Mouse (Mus musculus) embryonic stem cell, embryonic (primary cell): ENCODE data around the gene Hck.

Source experiments
- CTCF ChIA-PET, 4 experiments: fragments of 300-600 bp in 2 of 4; fragments of 350-600 bp in 2 of 4; sonication (Branson Sonifier 250); formaldehyde crosslinking; loops; one replicate each; lab custom pipeline; 2022; ENCODE audit warnings: inconsistent platforms in 2 of 4; lab: Charles Lee
- POLR2A ChIA-PET, 4 experiments: fragments of 300-600 bp in 2 of 4; fragments of 350-600 bp in 2 of 4; sonication (Branson Sonifier 250); formaldehyde crosslinking; loops; one replicate each; lab custom pipeline; 2022; ENCODE audit warnings: antibody characterized with exemption in 4 of 4, inconsistent platforms in 1 of 4; lab: Charles Lee

The Hck gene

DNA sequence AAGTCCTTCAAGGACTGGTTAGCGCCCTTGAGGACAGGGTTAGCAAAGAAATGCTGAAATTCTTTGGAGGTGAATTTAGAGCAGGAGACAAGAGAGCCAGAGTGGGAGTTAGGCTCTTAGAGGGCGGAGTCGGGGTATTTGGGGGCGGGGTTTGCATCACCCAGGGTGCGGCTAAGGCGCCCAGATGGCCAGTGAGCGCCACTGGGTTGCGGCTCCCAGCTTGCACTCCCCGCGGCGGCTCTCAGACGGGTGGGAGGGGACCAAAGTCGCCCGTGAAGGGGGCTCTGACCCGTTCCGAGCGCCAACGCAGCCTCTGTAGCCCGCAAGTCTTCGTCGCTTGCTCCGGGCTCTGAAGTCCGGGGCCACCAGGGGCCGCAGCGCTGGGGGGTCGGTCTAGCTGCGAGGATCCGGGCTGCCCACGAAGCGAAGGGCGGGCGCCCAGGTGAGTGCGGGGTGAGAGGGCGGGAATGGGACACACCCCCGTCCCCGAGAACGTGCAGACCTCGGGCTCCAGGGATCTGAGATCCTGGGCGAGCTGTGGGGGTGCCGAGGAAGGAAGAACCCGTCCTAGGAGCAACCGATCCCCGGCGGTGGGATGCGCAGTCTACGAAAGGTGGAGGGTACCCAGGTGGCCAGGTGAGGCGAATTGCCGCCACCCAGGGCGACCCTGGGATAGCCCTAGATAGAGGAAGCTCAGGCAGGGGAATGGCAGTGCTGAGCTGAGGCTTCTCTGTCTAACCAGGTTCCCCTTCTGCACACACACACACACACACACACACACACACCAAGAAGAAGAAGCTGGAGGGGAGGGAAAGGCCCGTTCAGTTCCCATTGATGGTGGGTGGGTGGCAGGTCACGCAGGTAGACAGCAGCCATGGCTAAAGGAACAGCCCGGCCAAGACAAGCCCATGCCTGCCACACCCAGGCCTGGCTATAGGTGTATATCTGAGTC, at the start of gene Hck:
Gene Hck, plus strand, starts transcription at position 156 of the 952 bp plus-strand sequence.
- POLR2A ChIA-PET: interaction anchor here in 3 of 4 experiments (0.5 to 2.7 kb wide), 19 partner anchors 10 to 527 kb away, joined by 3 to 12 read pairs (median 4); partner anchors contain the start of gene Tm9sf4 (in 1 of the 3)
- CTCF ChIA-PET: interaction anchor here in 2 of 4 experiments (0.6 to 2.5 kb wide), 10 partner anchors 15 to 537 kb away, joined by 3 to 9 read pairs (median 3); no protein-coding TSS in a partner anchor

DNA sequence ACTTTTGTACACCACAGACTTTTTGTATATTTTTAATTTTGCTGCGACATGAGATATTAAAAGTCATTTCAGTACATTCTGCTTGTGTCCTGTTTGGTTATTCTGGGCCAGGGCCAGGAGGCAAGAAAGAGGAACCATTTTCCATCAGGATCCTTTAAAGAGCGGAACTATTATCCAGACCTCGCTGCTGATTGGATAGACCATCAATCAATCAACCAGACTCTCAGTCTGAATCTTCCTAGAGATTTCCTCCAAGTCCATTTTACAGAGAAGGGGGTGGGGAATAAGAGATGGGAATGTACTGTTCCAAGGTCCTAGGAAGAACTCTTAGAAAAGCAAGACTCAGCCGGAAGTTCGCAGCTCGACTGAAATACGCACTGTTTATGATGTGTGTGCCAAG, 48.1 kb upstream of the Hck start:
- CTCF ChIA-PET: interaction anchor here in 2 of 4 experiments (1.1 to 1.7 kb wide), 3 partner anchors 11 to 21 kb away, joined by 3 to 5 read pairs (median 4); no protein-coding TSS in a partner anchor

DNA sequence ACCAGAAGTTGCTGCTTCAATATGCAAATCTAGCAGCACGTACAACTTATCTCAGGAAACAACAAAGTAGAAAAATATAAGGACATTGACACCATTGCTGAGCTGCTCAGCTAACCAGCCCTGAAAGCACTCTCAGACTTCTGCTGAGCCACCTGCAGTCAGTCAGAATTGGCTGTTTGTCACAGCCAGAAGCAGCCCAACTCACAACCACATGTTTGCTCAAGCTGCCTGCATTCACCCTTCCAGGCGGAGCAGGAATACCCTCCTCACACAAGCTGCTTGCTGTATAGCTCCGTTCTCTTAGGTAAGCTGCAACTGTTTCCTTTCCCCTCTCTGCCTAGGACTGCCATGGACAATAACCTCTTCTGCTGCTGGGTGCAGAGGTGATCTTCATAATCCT, 44.9 kb upstream of the Hck start:
- CTCF ChIA-PET: interaction anchor here in 2 of 4 experiments (0.6 to 1.6 kb wide), 3 partner anchors 11 to 615 kb away, joined by 3 to 5 read pairs (median 4); no protein-coding TSS in a partner anchor

More for the DNA sequence above, 48.1 kb upstream of the Hck start:
- POLR2A ChIA-PET: interaction anchor here in 2 of 4 experiments (0.7 to 1.4 kb wide), 5 partner anchors 9 to 110 kb away, joined by 3 to 4 read pairs (median 3); no protein-coding TSS in a partner anchor

DNA sequence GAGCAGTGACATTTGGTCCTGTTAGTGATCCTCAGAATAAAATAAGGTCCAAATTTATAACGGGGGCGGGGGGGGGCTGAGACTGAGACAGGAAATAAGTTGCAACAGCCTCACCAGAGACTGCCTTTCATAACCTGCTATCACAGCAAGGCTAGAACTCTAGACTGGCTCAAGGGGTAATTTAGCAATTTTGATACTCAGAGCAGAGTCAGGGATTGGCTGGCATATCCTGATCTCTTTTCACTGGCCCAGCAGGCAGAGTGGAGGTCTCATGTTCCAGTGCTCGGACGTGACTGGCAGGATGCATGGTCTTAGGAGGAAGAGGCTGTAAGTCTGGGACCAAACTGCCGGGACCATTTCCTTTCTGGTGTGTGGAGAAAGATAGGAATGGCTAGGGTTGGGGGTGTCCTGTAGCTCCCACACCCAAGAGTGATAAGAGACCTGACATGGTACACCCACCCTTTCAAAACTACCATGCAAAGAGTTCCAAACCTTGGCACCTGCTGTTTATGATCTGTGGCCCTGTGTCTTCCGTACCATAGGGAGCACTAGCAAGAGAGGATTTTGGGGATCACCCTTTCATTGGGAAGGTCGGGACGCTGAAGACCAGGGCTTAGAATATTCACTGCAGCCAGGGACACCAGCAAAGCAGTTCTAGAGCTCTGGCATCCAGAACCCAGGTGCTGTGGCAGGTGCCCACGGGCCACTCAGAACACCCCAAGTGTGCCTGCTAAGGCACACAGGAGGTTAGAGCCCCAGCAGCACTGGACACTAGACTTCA, 43.9 kb upstream of the Hck start:
- POLR2A ChIA-PET: interaction anchor here in 1 of 4 experiments (0.6 kb wide), 2 partner anchors 492 to 1523 kb away, joined by 4 read pairs; no protein-coding TSS in a partner anchor
- CTCF ChIA-PET: interaction anchor here in 2 of 4 experiments (0.6 to 1.6 kb wide), 2 partner anchors 78 to 616 kb away, joined by 3 to 5 read pairs; no protein-coding TSS in a partner anchor

More for the DNA sequence above, 44.9 kb upstream of the Hck start:
- POLR2A ChIA-PET: interaction anchor here in 2 of 4 experiments (0.5 to 0.8 kb wide), 3 partner anchors 30 to 1522 kb away, joined by 3 to 4 read pairs (median 3); no protein-coding TSS in a partner anchor

DNA sequence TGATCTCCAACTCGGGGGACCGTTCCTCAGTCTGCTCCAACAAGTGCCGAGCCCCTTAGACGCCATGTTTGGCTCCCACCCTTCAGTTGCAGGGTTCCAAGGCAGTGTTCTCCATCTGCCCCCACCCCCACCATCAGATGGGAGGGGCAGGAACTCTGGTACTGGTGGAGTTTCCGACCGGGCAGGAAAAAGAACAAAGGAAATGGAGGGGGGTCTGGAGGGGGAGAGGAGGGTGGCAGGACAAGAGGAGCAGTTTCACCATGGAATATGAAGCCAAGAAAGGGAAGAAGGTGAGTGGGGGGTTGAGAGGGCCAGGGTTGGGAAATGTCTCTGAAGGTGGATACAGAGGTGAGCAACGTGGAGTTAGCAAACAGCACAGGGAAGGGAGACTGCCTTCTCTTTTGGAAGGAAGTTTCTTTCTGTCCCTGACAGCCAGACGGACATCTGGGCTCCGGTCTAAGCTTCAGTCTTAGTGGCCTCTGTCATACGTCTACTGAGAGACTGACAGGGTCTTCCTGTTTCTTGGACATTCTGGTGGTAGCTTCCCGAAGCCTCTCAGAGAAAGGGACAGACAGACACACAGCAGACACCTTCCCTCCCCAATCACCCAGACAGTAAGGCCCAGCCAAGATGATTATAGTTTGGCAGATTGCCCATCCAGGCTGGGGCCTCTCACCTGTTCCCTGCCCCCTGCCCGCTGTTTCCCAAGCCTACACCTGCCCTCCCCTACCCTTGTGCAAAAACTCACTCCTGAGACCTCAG, 42.3 kb upstream of the Hck start, which contains the start of gene Ccm2l:
Gene Ccm2l, plus strand, starts transcription at position 209 of the 762 bp plus-strand sequence.
- CTCF ChIA-PET: interaction anchor here in 1 of 4 experiments (0.9 to 1.8 kb wide), 3 partner anchors 9 to 12 kb away, joined by 3 to 5 read pairs (median 3); no protein-coding TSS in a partner anchor
- POLR2A ChIA-PET: no interaction called here

DNA sequence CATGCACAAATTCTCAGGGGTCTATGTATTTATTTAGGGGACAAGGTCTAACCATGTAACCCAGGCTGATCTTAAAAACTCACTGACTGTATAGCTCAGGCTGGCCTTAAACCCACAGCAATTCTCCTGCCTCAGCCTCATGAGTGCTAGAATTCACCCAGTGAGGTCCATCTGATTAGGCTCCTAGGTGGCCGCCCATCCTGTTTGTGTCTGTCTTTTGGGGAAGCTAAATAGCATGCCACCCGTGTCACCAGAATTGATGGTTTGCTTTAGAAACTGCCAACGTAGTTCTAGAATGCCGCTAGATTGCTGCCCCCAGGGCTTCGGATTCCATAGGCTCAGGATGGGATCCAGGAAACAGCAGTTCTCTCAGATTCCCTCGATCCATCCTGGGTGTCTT, 41.3 kb upstream of the Hck start:
- CTCF ChIA-PET: interaction anchor here in 3 of 4 experiments (0.6 to 1.8 kb wide), 10 partner anchors 9 to 398 kb away, joined by 3 to 10 read pairs (median 4); partner anchors contain the start of gene H13 (in 1 of the 3)
- POLR2A ChIA-PET: interaction anchor here in 2 of 4 experiments (0.7 to 2.7 kb wide), 4 partner anchors 9 to 101 kb away, joined by 3 to 12 read pairs (median 4); no protein-coding TSS in a partner anchor

DNA sequence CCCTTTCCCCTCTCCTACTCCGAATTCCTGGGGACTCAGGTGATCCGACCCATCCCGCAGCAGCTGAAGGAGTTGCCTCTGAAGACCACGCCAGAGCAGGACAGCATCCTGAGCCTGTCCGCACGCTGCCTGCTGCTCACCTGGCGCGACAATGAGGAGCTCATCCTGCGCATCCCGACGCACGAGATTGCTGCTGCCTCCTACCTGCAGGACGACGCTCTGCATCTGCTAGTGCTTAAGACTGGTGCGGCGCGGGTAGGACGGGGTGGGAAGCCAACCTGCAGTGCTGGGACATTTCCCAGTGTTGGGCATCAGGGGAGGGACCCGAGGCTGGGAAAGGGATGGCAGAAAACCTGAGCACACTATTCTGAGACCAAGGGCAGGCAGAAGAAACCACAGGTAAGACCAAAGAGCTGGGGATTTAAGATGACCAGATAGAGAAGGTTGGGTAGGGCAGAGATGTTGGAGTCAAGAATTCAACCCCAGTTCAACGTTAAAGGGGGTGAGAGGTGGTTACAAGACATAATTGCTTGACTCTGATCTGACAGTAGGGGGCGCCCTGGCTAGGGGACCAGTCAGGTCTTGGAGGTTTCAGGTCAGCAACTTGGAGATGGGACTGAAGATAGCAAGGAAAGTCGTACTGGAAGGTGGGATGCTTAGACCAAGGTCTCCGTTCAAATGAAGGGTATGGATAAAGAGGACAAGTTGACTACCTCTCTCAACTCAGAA, 37.3 kb upstream of the Hck start:
- CTCF ChIA-PET: interaction anchor here (0.6 to 3.0 kb wide), 34 partner anchors 9 to 387 kb away, joined by 3 to 26 read pairs (median 4); no protein-coding TSS in a partner anchor
- POLR2A ChIA-PET: interaction anchor here in 2 of 4 experiments (0.7 to 2.8 kb wide), 12 partner anchors 10 to 384 kb away, joined by 3 to 11 read pairs (median 3); partner anchors contain the start of genes Mcts2 (in 1 of the 2) and Xkr7 (in 1 of the 2)

DNA sequence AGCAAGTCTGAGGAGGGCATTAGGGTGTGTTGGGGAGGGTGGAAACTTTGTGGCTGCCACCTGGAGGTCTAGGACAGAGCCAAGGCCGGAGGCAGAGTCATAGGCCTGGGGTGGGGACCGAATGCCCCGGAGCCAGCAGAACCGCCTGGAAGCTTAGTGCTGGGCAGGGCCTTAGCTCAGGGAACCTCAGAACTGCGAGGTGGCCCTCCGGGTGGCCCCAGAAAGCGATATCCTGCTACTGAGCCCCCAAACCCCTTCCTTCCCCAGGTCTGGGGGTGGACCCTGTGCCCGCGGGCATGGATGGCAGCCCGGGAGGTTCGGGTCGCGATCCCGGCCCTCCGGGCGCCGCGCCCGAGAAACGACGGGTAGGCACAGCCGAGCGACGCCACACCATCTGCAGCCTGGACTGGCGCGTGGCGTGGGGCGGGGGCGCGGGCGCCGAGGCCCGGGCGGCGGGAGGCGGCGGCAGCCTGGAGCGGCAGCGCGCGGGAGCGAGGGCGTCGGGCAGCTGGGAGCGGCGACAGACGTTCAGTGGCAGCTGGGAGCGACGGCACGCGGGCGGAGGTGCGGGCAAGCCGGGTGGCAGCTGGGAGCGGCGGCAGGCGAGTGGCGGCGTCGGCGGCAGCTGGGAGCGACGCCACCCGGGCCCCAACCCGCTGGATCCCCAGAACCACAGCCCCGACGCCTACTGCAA, 36.6 kb upstream of the Hck start:
- POLR2A ChIA-PET: interaction anchor here in 2 of 4 experiments (0.7 to 2.8 kb wide), 8 partner anchors 9 to 385 kb away, joined by 3 to 11 read pairs (median 4); partner anchors contain the start of genes Mcts2 (in 1 of the 2) and Xkr7 (in 1 of the 2)
- CTCF ChIA-PET: interaction anchor here (0.6 to 3.0 kb wide), 23 partner anchors 9 to 138 kb away, joined by 3 to 26 read pairs (median 5); no protein-coding TSS in a partner anchor

DNA sequence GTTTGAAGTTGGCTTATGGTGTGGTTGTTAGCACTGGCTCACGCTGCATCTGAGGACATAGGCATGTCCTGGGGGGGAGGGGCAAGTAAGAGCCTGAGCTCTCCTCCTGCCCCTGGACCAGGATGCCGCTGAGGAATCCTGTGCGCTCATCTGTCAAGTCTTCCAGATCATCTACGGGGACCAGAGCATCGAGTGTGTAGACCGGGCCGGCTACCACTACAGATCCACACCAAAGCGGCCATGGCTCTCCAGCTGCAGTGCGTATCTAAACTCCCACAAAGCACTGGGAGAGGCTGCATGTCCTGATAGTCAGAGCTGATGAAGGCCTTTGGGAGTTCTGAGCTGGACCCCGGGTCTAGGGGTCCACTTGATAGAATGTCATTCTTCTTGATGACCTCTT, 33.6 kb upstream of the Hck start:
- CTCF ChIA-PET: interaction anchor here in 2 of 4 experiments (0.5 to 1.3 kb wide), 3 partner anchors 18 to 216 kb away, joined by 3 to 4 read pairs (median 3); partner anchors contain the start of gene Kif3b (in 1 of the 2)
- POLR2A ChIA-PET: interaction anchor here in 1 of 4 experiments (0.6 kb wide), 1 partner anchor 482 kb away, joined by 6 read pairs; no protein-coding TSS in a partner anchor

DNA sequence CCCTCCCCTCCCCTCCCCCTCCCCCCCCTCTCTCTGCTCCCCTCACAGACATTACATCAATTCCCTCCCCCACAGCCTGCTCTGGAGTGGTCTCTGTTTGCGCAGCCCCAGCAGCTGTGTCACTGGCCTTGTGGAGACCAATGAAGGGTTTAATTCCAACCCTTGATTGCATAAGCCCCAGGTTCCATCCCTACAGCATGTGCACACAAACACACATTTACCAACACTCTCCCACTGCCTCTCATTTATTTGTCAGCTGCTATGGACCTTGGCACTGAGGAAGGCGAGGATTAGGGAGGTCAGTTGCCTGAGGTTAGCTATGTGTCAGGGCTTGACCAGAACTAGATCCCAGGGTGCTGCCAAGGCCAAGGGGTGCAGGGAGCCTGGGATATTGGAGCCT, 32.3 kb upstream of the Hck start:
- ChIA-PET CTCF (interaction anchor here in 2 of 4 experiments (0.5 to 1.5 kb wide), 6 partner anchors 9 to 222 kb away, joined by 3 to 11 read pairs (median 3); no protein-coding TSS in a partner anchor), POLR2A (interaction anchor here in 2 of 4 experiments (0.6 to 1.4 kb wide), 2 partner anchors 9 to 502 kb away, joined by 3 to 6 read pairs; no protein-coding TSS in a partner anchor)

DNA sequence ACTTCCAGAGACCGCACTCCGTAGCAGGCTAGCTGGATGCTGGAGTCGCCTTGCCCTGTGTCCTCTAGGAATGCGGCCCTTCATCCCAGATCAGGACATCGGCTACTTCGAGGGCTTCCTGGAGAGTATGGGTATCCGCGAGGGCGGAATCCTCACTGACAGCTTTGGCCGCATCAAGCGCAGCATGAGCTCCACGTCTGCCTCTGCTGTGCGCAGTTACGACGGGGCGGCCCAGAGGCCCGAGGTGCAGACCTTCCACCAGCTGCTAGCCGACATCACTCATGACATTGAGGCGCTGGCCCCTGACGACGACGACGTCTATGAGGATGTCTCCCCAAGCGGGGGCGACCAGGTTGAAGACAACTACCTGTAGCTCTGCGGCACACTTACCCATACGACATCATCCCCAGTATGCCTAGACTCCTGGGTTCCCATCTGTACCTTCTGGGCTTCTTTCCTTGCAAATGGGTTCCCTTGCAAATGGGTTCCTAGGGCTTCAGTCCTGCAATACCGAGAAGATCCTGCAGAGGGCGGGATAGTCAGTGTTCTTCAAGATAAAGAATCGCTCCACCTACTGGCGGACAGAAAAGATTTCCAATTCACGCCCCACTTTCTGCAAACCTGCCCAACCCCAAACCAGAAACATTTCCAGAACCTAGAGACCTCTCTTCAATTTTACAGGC, 27.3 kb upstream of the Hck start:
- POLR2A ChIA-PET: interaction anchor here (0.7 to 3.3 kb wide), 12 partner anchors 9 to 500 kb away, joined by 3 to 11 read pairs (median 4); no protein-coding TSS in a partner anchor
- CTCF ChIA-PET: interaction anchor here (0.6 to 2.9 kb wide), 37 partner anchors 10 to 1219 kb away, joined by 3 to 26 read pairs (median 4); partner anchors contain the start of gene Hck (in 1 of the 4)

DNA sequence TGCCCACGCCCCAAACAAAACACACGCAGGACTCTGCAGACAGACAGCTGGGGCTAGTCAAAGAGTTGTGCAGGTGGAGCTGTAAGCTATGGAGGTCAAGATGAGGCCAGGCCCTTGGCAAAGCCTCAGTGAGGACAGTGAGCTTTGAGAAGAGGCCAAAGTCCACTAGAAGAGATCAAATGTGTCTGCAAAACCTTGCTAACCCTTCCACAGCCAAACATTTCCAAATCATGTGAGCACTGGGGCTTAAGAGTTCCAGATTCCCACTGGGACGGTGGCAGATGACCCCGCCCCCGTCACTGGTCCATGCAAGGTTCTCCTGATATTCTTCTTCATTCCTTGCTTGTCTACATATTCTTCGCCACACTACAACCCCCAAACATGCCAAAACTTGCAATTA, 26.4 kb upstream of the Hck start:
- POLR2A ChIA-PET: interaction anchor here in 3 of 4 experiments (0.7 to 3.3 kb wide), 10 partner anchors 10 to 61 kb away, joined by 3 to 11 read pairs (median 4); no protein-coding TSS in a partner anchor
- CTCF ChIA-PET: interaction anchor here (0.6 to 2.9 kb wide), 28 partner anchors 9 to 541 kb away, joined by 3 to 26 read pairs (median 4); partner anchors contain the start of gene Hck (in 1 of the 4)

DNA sequence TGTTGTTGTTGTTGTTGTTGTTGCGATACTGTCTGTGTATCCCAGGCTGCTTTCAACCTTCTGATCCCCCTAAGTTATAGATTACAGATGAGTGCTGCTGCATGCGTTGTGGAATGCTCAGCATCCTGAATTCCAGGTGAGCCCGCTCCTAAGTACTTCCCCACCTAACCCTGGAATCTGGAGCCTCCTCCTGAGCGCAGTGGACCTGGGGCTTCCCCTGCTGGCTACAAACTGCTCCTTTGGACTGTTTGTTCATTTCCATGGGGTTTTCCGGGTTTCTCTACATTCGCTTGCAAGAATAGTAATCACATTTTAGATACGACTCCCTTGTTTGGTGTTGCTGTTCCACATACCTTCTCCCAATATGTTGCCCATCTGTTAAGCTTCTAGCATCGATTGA, 25.0 kb upstream of the Hck start:
- ChIA-PET CTCF (interaction anchor here in 3 of 4 experiments (0.8 to 2.8 kb wide), 6 partner anchors 12 to 174 kb away, joined by 3 to 23 read pairs (median 10); no protein-coding TSS in a partner anchor), POLR2A (interaction anchor here in 2 of 4 experiments (0.6 to 1.5 kb wide), 3 partner anchors 14 to 225 kb away, joined by 3 to 6 read pairs (median 6); no protein-coding TSS in a partner anchor)

DNA sequence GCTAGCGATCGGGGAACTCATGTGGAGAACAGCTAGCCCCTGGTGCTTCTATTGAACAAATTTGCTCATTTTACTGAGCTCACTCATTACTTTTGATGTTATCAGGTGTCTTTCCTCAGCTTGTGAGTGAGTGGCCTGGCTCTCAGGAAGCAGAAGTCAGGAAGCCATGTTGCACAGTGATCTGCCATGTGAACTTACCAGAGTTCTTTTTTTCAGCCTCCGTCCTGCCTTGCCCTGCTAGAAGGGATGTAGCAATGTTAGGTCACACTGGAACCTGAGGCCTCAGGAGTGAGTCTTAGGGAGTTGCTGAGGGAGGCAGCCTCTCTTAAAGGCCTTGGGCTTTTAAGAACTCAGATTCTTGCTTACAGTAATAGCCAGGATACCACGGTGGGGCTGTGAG, 24.4 kb upstream of the Hck start:
- ChIA-PET POLR2A (interaction anchor here in 1 of 4 experiments (1.5 kb wide), 1 partner anchor 15 kb away, joined by 6 read pairs; no protein-coding TSS in a partner anchor), CTCF (interaction anchor here in 3 of 4 experiments (0.5 to 2.6 kb wide), 9 partner anchors 8 to 445 kb away, joined by 3 to 16 read pairs (median 3); no protein-coding TSS in a partner anchor)
